Mouse (Mus musculus) spleen, adult 2 months (tissue): ENCODE data around the gene Lsm14b. TPM values are rescaled to one million over a fixed set of nuclear protein-coding genes. Genes with fewer than 3 reads are reported as not detected.

ENCODE experiments used
- DNase-seq, 2 experiments: peaks; one replicate each; pipeline versions ENCODE4 v3.0.0 to v3.0.0-alpha.2; 2012 to 2021; ENCODE audit warnings: low spot score in 2 of 2, low read depth in 1 of 2
- H3K27ac ChIP-seq: fragments of 200-500 bp; 2 replicates; pipeline ENCODE4 v1.5.1; 2012; ENCODE audit warnings: low read length, inconsistent platforms; ENCODE audit not compliant: insufficient read depth
- H3K27me3 ChIP-seq: fragments of 200-500 bp; 2 replicates; pipeline ENCODE4 v1.6.1; 2012; ENCODE audit warnings: mild to moderate bottlenecking, moderate library complexity, low read length, inconsistent platforms; ENCODE audit not compliant: control insufficient read depth, insufficient read depth
- H3K36me3 ChIP-seq: fragments of 200-500 bp; 2 replicates; pipeline ENCODE4 v1.6.1; 2012; ENCODE audit warnings: mild to moderate bottlenecking, low read length, inconsistent platforms; ENCODE audit not compliant: control insufficient read depth, insufficient read depth
- H3K4me1 ChIP-seq: fragments of 200-500 bp; 2 replicates; pipeline ENCODE4 v1.6.1; 2011; ENCODE audit warnings: inconsistent platforms; ENCODE audit not compliant: control insufficient read depth, insufficient read depth, insufficient read length
- H3K4me3 ChIP-seq: fragments of 200-500 bp; 2 replicates; pipeline ENCODE4 v1.5.1; 2011; ENCODE audit warnings: mild to moderate bottlenecking, inconsistent platforms; ENCODE audit not compliant: insufficient read depth, insufficient read length; ENCODE audit errors: extremely low read depth
- CTCF ChIP-seq: fragments of 200-500 bp; IDR thresholded peaks from 2 replicates; pipeline ENCODE4 v1.5.1; 2011; ENCODE audit warnings: mild to moderate bottlenecking, inconsistent platforms; ENCODE audit not compliant: insufficient read depth, insufficient read length, insufficient replicate concordance; ENCODE audit errors: extremely low read depth
- POLR2A ChIP-seq: fragments of 200-500 bp; IDR thresholded peaks from 2 replicates; pipeline ENCODE4 v1.6.1; 2011; ENCODE audit warnings: low read depth, low read length, inconsistent platforms
- WGBS: fragments of 180-500 bp; shearing (Covaris S2); methylation state at CpG from one replicate; pipeline ENCODE4 v1.1.7; 2018; 5-methylcytosine and 5-hydroxymethylcytosine counted together
- polyA plus RNA-seq: library from polyadenylated mRNA; depleted of rRNA; stranded (reverse); fragments of >200 nt; gene quantifications from 2 replicates; pipeline ENCODE4 v1.2.3, GENCODE M21; 2012

Gene Lsm14b
- polyA plus RNA-seq, 1 experiment = 17.9 TPM

GRCm38 (mm10) chr2:179980616-179981015, 44.2 kb upstream of the Lsm14b start:
- peaks cover 4% of the 10 kb centered on the region; the same call in 1 of the 2 replicates for H3K27me3 ChIP-seq
- H3K4me3 ChIP-seq = no peak overlapping the region
- no peak overlapping the region for H3K27ac ChIP-seq
- no peaks in the 10 kb centered on the region for H3K36me3 ChIP-seq
- WGBS = 69% methylated on average over 4 of the region's 4 CpGs
- no peak for TF ChIP-seq CTCF
- no peak for TF ChIP-seq POLR2A
- H3K4me1 ChIP-seq = peaks cover 5% of the 10 kb centered on the region
- no peak for DNase-seq

GRCm38 (mm10) chr2:179982715-179983114, 42.1 kb upstream of the Lsm14b start:
- H3K4me1 ChIP-seq = peaks cover under 1% of the 10 kb centered on the region
- no peak overlapping the region for H3K27ac ChIP-seq
- DNase-seq = no peak
- H3K27me3 ChIP-seq = no peaks in the 10 kb centered on the region
- no peaks in the 10 kb centered on the region for H3K36me3 ChIP-seq
- H3K4me3 ChIP-seq = no peak overlapping the region
- TF ChIP-seq POLR2A (no peak), CTCF (no peak)
- WGBS = 91% methylated on average over 3 of the region's 3 CpGs

- Histone ChIP-seq H3K4me3 (no peak overlapping the region), H3K27me3 (no peaks in the 10 kb centered on the region), H3K27ac (no peak overlapping the region), H3K4me1 (no peaks in the 10 kb centered on the region), H3K36me3 (no peaks in the 10 kb centered on the region)
- TF ChIP-seq CTCF (no peak), POLR2A (no peak)
- 75% methylated on average over 7 of the region's 7 CpGs for WGBS
- DNase-seq = no peak
These were observed 40.0 kb upstream of the Lsm14b start for GRCm38 (mm10) chr2:179984830-179985229.

GRCm38 (mm10) chr2:179985695-179986094, 39.1 kb upstream of the Lsm14b start:
- Histone ChIP-seq H3K27ac (no peak overlapping the region), H3K4me1 (no peaks in the 10 kb centered on the region), H3K36me3 (no peaks in the 10 kb centered on the region), H3K4me3 (no peak overlapping the region), H3K27me3 (no peaks in the 10 kb centered on the region)
- DNase-seq = no peak
- no peak for TF ChIP-seq CTCF
- TF ChIP-seq POLR2A = no peak
- WGBS = 92% methylated on average over 1 of the region's 1 CpGs

- DNase-seq = no peak
- Histone ChIP-seq H3K4me3 (no peak overlapping the region), H3K4me1 (no peaks in the 10 kb centered on the region), H3K27ac (no peak overlapping the region), H3K36me3 (no peaks in the 10 kb centered on the region), H3K27me3 (no peaks in the 10 kb centered on the region)
- TF ChIP-seq POLR2A = no peak
- TF ChIP-seq CTCF = no peak
- 59% methylated on average over 10 of the region's 10 CpGs for WGBS
These were observed 38.3 kb upstream of the Lsm14b start for GRCm38 (mm10) chr2:179986437-179987022.

GRCm38 (mm10) chr2:179989098-179989497, 35.7 kb upstream of the Lsm14b start:
- H3K36me3 ChIP-seq = no peaks in the 10 kb centered on the region
- no peak for DNase-seq
- no peak for TF ChIP-seq CTCF
- no peak for TF ChIP-seq POLR2A
- WGBS = 90% methylated on average over 1 of the region's 1 CpGs
- H3K27me3 ChIP-seq = no peaks in the 10 kb centered on the region
- H3K27ac ChIP-seq = no peak overlapping the region
- H3K4me1 ChIP-seq = no peaks in the 10 kb centered on the region
- H3K4me3 ChIP-seq = no peak overlapping the region

GRCm38 (mm10) chr2:179993071-179993470, 31.7 kb upstream of the Lsm14b start:
- no peaks in the 10 kb centered on the region for H3K4me1 ChIP-seq
- H3K4me3 ChIP-seq = no peak overlapping the region
- H3K36me3 ChIP-seq = no peaks in the 10 kb centered on the region
- no peak for DNase-seq
- no peak overlapping the region for H3K27ac ChIP-seq
- no peaks in the 10 kb centered on the region for H3K27me3 ChIP-seq
- TF ChIP-seq POLR2A (no peak), CTCF (no peak)
- WGBS = 95% methylated on average over 5 of the region's 5 CpGs
